Mouse (Mus musculus) left cerebral cortex, postnatal 4 days (tissue): ENCODE measurements around the gene Rtkn. TPM values are rescaled to one million over a fixed set of nuclear protein-coding genes. Genes with fewer than 3 reads are reported as not detected.

Source experiments
- DNase-seq: peaks from one replicate; pipeline ENCODE4 v3.0.0-alpha.2; 2022
- intact Hi-C: fragments of 180-260 bp; cut with DNase I; formaldehyde crosslinking; loops from one replicate; pipeline ENCODE4 v1.15.1; 2025
- total RNA-seq, 2 experiments: library from RNA; stranded (reverse); gene quantifications; 2 replicates each; pipeline ENCODE4 v1.2.3; 2021

The Rtkn gene
- total RNA-seq, 2 experiments from 2014 or later, result 12.3 to 15.2 TPM

- intact Hi-C loops, result loop anchor here (5.0 kb wide), 1 partner anchor 41 kb away; the partner anchor contains the start of genes 1700003E16Rik and Wdr54
These were observed 19.4 kb upstream of the Rtkn start for GRCm38 (mm10) chr6:83115682-83116372.

DNA sequence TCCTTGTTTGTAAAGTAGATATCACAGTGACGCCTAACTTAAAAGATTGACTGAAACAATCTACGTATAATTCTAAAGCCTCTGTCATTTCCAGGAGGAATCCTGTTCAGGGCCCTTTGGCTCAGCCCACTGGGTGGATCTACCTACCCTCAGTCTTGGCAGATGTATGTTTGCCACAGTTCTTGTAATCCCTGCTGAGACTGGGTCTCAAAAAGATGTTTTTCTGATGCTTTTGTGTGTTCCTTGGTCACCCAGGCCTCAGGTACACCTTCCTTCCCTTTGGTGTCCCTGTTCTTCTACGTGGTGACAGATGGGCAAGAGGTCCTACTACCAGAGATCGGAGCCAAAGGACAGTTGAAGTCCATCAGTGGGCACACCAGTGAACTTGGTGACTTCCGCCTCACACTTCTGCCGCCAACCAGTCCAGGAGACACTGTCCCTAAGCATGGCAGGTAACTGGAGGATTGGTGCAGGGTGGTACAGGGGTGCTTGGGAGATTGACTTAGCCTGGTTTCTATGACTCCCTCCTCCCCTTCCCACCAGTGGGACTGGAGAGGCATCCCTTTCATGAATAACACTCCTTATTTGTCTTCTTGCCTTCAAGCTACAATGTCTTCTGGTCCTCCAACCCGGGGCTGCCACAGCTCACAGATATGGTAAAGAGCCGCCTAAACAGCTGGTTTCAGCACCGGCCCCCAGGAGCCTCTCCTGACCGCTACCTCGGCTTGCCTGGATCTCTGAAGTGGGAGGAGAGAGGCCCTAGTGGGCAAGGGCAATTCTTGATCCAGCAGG, 18.7 kb upstream of the Rtkn start:
- intact Hi-C loops, result loop anchor here (5.0 kb wide), 1 partner anchor 41 kb away; the partner anchor contains the start of genes 1700003E16Rik and Wdr54
- no peak for DNase-seq

More at GRCm38 (mm10) chr6:83115682-83116372, 19.4 kb upstream of the Rtkn start:
- DNase-seq, result no peak

DNA sequence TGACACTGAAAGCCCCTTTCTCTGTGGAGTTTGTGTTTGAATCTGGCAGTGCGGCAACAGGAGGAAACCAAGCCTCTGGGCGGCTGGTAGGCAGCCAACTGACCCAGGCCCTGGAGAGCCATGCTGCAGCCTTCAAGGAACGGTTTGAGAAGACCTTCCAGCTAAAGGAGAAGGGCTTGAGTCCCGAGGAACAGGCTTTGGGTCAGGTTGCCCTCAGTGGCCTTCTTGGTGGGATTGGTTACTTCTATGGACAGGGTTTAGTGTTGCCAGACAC, 18.2 kb upstream of the Rtkn start:
- intact Hi-C loops, result loop anchor here (5.0 kb wide), 1 partner anchor 40 kb away; the partner anchor contains the start of genes 1700003E16Rik and Wdr54
- no peak for DNase-seq

- intact Hi-C loops, result loop anchor here (5.0 kb wide), 1 partner anchor 40 kb away; the partner anchor contains the start of genes 1700003E16Rik and Wdr54
These were observed 17.6 kb upstream of the Rtkn start for GRCm38 (mm10) chr6:83117616-83118015.

GRCm38 (mm10) chr6:83118369-83118768, 16.9 kb upstream of the Rtkn start:
- no peak for DNase-seq
- intact Hi-C loops, result loop anchor here (5.0 kb wide), 1 partner anchor 39 kb away; the partner anchor contains the start of genes 1700003E16Rik and Wdr54

More at GRCm38 (mm10) chr6:83117616-83118015, 17.6 kb upstream of the Rtkn start:
- DNase-seq, result no peak

GRCm38 (mm10) chr6:83118825-83119733, 16.2 kb upstream of the Rtkn start:
- intact Hi-C loops, result loop anchor here (5.0 kb wide), 1 partner anchor 38 kb away; the partner anchor contains the start of genes 1700003E16Rik and Wdr54
- DNase-seq, result no peak

DNA sequence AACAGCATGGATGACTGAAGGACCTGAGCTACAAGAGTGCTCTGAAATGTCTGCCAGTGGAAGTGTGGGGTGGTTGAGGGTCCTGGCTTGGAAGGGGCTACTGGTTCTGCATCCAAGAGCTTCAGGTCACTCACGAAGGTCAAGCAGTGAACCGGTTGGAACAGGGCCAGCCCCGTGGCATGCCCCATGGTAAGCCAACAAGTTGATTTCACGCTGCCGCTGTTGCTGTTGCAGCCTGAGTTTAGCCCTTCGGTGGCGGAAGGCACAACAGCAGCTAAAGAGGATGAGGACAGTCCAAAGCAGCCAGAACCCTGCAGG, 15.6 kb upstream of the Rtkn start:
- no peak for DNase-seq
- intact Hi-C loops, result loop anchor here (5.0 kb wide), 1 partner anchor 38 kb away; the partner anchor contains the start of genes 1700003E16Rik and Wdr54

- intact Hi-C loops, result no loop called here
- peak; percentile 95 for DNase-seq
These were observed 14.1 kb upstream of the Rtkn start, which contains the start of gene Wbp1 for GRCm38 (mm10) chr6:83120930-83121862. Gene Wbp1 (minus strand): TSS chr6:83121559.

- DNase-seq, result peak; percentile 69
- intact Hi-C loops, result no loop called here
These were observed 13.2 kb upstream of the Rtkn start for GRCm38 (mm10) chr6:83121863-83122710.

GRCm38 (mm10) chr6:83122961-83123360, 12.3 kb upstream of the Rtkn start:
- intact Hi-C loops, result no loop called here
- DNase-seq, result no peak

DNA sequence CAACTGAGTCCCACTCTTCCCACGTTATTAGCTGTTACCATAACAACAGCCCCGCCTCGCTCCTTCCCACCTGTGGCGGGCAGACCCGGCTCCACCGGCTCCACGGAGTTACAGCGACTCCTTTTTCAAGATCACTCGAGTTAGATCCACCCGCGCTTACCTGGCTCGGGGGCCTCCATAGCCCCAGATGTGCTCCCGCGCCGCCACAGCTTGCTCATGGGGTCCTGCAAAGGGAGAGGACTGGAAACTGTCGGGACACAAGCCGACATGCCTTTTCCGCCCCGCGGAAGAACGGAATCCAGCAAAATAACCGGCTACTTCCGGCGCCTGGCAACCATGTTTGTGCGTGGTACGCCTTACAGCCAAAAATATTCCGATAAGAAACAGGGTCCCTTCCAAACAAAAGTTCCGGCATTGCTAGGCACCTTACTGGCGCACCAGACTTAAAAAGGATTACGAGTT, 10.4 kb upstream of the Rtkn start:
- peak; percentile 92 for DNase-seq
- intact Hi-C loops, result no loop called here

DNA sequence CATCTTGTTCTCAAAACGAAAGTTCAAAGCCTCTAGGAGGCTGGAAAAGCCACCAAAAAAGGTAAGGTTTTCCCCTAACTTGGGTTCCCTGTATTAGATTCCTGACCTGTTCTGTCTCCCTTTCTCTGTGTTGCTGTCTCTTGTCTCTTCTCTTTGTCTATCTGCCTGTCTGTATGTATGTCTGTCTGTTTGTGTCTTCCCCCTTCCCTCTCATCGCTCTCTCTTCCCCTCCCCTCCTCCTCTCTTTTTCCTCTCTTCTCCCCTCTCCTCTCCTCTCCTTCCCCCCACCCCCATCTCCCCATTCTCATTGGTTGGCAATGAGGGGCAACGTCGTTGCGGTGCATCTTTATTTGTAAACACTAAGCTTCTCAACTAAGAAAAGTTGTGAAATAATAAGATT, 9.9 kb upstream of the Rtkn start, which contains the start of gene Ino80b:
Gene Ino80b, minus strand, starts transcription at position 101 of the 400 bp plus-strand sequence.
- DNase-seq, result no peak
- intact Hi-C loops, result no loop called here

DNA sequence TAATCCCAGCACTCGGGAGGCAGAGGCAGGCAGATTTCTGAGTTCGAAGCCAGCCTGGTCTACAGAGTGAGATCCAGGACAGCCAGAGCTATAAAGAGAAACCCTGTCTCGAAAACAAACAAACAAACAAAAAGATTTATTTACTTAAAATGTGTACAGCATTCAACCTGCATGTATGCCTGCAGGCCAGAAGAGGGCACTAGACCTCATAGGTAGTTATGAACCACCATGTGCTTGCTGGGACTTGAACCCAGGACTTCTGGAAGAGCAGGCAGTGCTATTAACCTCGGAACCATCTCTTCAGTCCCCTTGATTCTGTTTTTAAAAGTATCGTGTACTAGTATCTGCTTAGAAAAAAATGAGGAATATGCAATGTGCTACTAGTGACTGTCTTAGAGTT, 7.8 kb upstream of the Rtkn start:
- intact Hi-C loops, result no loop called here
- DNase-seq, result no peak

GRCm38 (mm10) chr6:83131469-83132034, 3.7 kb upstream of the Rtkn start:
- intact Hi-C loops, result no loop called here
- DNase-seq, result no peak

GRCm38 (mm10) chr6:83132176-83132919, 2.9 kb upstream of the Rtkn start:
- no peak for DNase-seq
- intact Hi-C loops, result no loop called here

- DNase-seq, result no peak
- intact Hi-C loops, result no loop called here
These were observed 1.0 kb upstream of the Rtkn start for GRCm38 (mm10) chr6:83134226-83134625.

GRCm38 (mm10) chr6:83135571-83136161, 403 bp downstream of the Rtkn start:
- intact Hi-C loops, result no loop called here
- no peak for DNase-seq
